Mouse (Mus musculus) embryonic facial prominence, embryonic 11.5 days (tissue): ENCODE measurements around the gene Ankrd55. TPM values are rescaled to one million over a fixed set of nuclear protein-coding genes. Genes with fewer than 3 reads are reported as not detected.

Source experiments
- ATAC-seq: fragments of 200-750 bp; cut with Nextera tagmentation; replicated peaks from 2 replicates; pipeline ENCODE4 v1.8.0; 2017; ENCODE audit warnings: low read depth; ENCODE audit not compliant: insufficient number of reproducible peaks, low FRiP score, low TSS enrichment
- DNase-seq: peaks from one replicate; pipeline ENCODE4 v3.0.0-alpha.2; 2015; ENCODE audit warnings: low spot score
- H3K27ac ChIP-seq: fragments of 300-500 bp; sonication (generic); replicated peaks from 2 replicates; pipeline ENCODE4 v1.5.1; 2014; ENCODE audit warnings: mild to moderate bottlenecking, low read depth, low read length, control low read depth
- H3K27me3 ChIP-seq: fragments of 300-500 bp; sonication (generic); 2 replicates; pipeline ENCODE4 v1.6.1; 2014; ENCODE audit warnings: mild to moderate bottlenecking, low read length, moderate library complexity, mixed read lengths; ENCODE audit not compliant: control insufficient read depth, insufficient read depth
- H3K36me3 ChIP-seq: fragments of 300-500 bp; sonication (generic); replicated peaks from 2 replicates; pipeline ENCODE4 v1.6.1; 2014; ENCODE audit warnings: low read depth, mild to moderate bottlenecking, low read length, moderate library complexity, mixed read lengths; ENCODE audit not compliant: control insufficient read depth, insufficient read depth
- H3K4me1 ChIP-seq: fragments of 300-500 bp; sonication (generic); 2 replicates; pipeline ENCODE4 v1.6.1; 2014; ENCODE audit warnings: low read length, mixed read lengths; ENCODE audit not compliant: control insufficient read depth, insufficient read depth
- H3K4me2 ChIP-seq: fragments of 300-500 bp; sonication (generic); 2 replicates; pipeline ENCODE4 v1.6.1; 2014; ENCODE audit warnings: low read depth, mild to moderate bottlenecking, control low read depth, low read length, moderate library complexity
- H3K4me3 ChIP-seq: fragments of 300-500 bp; sonication (generic); 2 replicates; pipeline ENCODE4 v1.5.1; 2014; ENCODE audit warnings: low read depth, low read length, control low read depth
- H3K9ac ChIP-seq: fragments of 300-500 bp; sonication (generic); replicated peaks from 2 replicates; pipeline ENCODE4 v1.6.1; 2014; ENCODE audit warnings: mild to moderate bottlenecking, control low read depth, low read length
- H3K9me3 ChIP-seq: fragments of 300-500 bp; sonication (generic); replicated peaks from 2 replicates; pipeline ENCODE4 v1.6.1; 2016; ENCODE audit warnings: mild to moderate bottlenecking, low read length, inconsistent platforms, mixed read lengths; ENCODE audit not compliant: control insufficient read depth
- WGBS: fragments of 180-500 bp; shearing (Covaris S2); extraction: QIAGEN DNeasy Blood & Tissue Kit; methylation state at CpG from one replicate; pipeline ENCODE4 v1.1.7; 2014; 5-methylcytosine and 5-hydroxymethylcytosine counted together
- polyA plus RNA-seq: library from polyadenylated mRNA; unstranded; fragments of >200 nt; fragmentation: Nextera tagmentation; extraction: Ambion mirVana; gene quantifications from 2 replicates; pipeline ENCODE4 v1.2.1, GENCODE M21; 2014

Gene Ankrd55
- polyA plus RNA-seq, 1 experiment from 2014 or later = 1.1 TPM

DNA sequence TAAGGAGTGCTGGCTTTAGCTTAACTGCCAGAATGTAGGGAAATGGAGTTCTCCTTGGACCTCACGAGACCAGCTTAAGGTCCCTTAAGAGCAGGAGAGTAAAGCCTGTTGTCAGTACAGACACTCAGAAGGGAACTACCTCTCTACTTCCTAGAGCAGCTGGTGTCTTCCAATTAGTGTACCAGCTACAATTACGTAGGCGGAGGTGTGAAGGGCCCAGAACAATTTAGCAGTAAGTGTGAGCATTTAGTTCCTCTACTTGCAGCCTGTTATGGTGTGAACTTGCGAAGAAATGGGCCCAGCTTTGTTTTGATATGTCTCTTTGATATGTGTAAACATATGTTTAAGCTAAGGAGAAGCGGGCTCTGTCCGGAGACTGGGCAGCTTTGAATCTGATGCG lies 10.0 kb upstream of the Ankrd55 start:
- no peak overlapping the region for H3K4me2 ChIP-seq
- H3K9me3 ChIP-seq = no peaks in the 10 kb centered on the region
- H3K27ac ChIP-seq = no peak overlapping the region
- H3K36me3 ChIP-seq = no peaks in the 10 kb centered on the region
- no peak overlapping the region for H3K9ac ChIP-seq
- ATAC-seq (no peak), DNase-seq (no peak)
- no peaks in the 10 kb centered on the region for H3K27me3 ChIP-seq
- H3K4me1 ChIP-seq = no peaks in the 10 kb centered on the region
- no peak overlapping the region for H3K4me3 ChIP-seq
- 72% methylated on average over 7 of the region's 7 CpGs for WGBS

DNA sequence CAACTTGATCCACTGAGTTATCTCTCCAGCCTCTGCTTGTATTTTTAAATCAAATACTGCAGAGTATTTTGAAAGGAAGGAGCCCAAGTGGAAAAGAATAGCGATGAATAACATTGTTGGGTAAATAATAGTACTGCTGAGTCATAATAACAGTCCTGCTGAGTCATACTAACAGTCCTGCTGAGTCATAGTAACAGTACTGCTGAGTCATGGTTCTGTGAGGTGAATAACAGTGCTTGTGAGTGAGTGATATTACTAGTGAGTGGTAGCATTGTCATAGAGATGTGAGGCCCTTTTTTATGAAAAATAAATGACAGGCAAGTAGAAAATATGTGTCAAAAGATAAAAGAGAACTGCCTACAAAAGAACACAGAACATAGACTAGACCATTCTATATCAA lies 1.1 kb upstream of the Ankrd55 start:
- no peaks in the 10 kb centered on the region for H3K36me3 ChIP-seq
- DNase-seq (no peak), ATAC-seq (no peak)
- H3K4me3 ChIP-seq = no peak overlapping the region
- WGBS = 83% methylated on average over 1 of the region's 1 CpGs
- no peaks in the 10 kb centered on the region for H3K27me3 ChIP-seq
- H3K4me1 ChIP-seq = no peaks in the 10 kb centered on the region
- H3K27ac ChIP-seq = no peak overlapping the region
- H3K9ac ChIP-seq = no peak overlapping the region
- no peak overlapping the region for H3K4me2 ChIP-seq
- no peaks in the 10 kb centered on the region for H3K9me3 ChIP-seq

DNA sequence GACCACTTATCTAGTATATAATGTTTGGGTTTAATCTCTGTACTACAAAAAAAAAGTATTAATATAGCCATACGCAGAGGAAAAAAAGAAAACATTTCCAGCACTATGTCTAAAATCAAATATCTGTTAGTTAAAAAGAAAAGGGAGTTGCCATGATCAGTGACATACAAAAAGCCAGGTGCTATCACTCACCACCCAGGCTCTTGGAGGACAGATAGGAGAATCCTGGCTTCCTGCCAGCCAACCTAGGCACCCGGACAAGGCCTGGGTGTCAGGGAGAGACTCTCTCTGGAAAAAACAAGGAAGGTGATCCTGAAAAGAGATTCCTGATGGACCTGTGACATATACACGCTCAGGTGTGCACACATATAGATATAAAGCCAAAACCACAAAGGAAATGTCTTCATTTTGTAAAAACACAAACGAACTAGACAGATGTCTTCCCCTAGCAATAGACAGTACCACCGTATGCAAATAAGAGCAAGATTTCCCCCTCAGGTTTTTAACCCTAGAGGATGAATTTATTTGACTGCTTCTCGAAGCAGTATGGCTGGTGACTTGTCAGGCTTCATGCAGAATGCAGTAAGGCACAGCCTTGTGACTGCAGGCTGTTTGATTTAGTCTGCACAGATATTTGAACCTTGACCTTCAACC lies 553 bp upstream of the Ankrd55 start:
- Histone ChIP-seq H3K4me3 (no peak overlapping the region), H3K9me3 (no peaks in the 10 kb centered on the region), H3K27me3 (no peaks in the 10 kb centered on the region), H3K4me2 (peak overlapping the region; percentile 11), H3K27ac (peak overlapping the region; percentile 8; the same call in 1 of the 2 replicates), H3K36me3 (no peaks in the 10 kb centered on the region), H3K4me1 (no peaks in the 10 kb centered on the region), H3K9ac (no peak overlapping the region)
- peak; percentile 52; the same call in 1 of the 2 replicates for ATAC-seq
- 65% methylated on average over 6 of the region's 6 CpGs for whole genome bisulfite sequencing
- no peak for DNase-seq

DNA sequence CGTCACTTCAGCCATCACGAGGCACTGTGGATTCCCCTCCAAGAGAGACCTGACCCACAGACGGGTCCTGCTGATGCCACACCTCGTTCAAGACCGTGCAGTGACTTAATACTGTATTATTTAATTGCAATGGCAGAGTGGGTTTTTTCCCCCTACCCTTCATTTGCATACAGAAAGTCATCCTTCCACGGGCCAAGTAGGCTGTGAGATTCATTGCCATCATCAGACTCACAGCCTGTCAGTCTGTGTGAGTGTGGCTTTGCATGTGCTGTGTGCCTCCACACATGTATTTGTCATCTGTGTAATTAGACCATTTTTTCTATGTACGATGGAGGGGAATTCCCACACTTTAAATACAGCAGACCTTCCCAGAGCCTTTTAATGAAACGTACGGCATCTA lies 1.1 kb downstream of the Ankrd55 start:
- WGBS = 82% methylated on average over 9 of the region's 9 CpGs
- H3K4me1 ChIP-seq = no peaks in the 10 kb centered on the region
- no peak overlapping the region for H3K4me2 ChIP-seq

DNA sequence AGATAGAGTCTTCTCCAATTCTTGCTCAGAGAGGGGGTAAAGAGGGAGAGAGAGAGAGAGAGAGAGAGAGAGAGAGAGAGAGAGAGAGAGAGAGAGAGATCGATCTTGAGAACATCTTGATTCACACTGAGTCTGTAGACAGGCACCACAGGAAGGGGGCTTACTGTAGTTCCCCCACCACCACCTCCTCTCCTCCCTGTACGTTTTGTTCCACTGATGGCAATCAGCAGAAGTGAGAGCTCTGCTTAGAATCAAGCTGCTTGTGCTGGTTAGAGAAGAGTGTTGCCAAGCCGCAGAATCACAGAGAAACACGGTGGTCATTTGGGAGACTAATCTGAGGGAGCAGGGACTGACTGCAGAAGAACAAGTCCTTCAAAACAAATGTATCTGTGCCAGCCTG lies 1.7 kb downstream of the Ankrd55 start:
- DNase-seq (no peak), ATAC-seq (no peak)
- Histone ChIP-seq H3K4me3 (no peak overlapping the region), H3K36me3 (no peaks in the 10 kb centered on the region), H3K27ac (no peak overlapping the region), H3K4me2 (no peak overlapping the region), H3K4me1 (no peaks in the 10 kb centered on the region), H3K9ac (no peak overlapping the region), H3K27me3 (no peaks in the 10 kb centered on the region), H3K9me3 (no peaks in the 10 kb centered on the region)
- 61% methylated on average over 4 of the region's 4 CpGs for WGBS

More for the DNA sequence above, 1.1 kb downstream of the Ankrd55 start:
- H3K36me3 ChIP-seq = no peaks in the 10 kb centered on the region
- no peak overlapping the region for H3K27ac ChIP-seq
- DNase-seq (no peak), ATAC-seq (no peak)
- no peaks in the 10 kb centered on the region for H3K27me3 ChIP-seq
- no peak overlapping the region for H3K9ac ChIP-seq
- no peaks in the 10 kb centered on the region for H3K9me3 ChIP-seq
- H3K4me3 ChIP-seq = no peak overlapping the region

DNA sequence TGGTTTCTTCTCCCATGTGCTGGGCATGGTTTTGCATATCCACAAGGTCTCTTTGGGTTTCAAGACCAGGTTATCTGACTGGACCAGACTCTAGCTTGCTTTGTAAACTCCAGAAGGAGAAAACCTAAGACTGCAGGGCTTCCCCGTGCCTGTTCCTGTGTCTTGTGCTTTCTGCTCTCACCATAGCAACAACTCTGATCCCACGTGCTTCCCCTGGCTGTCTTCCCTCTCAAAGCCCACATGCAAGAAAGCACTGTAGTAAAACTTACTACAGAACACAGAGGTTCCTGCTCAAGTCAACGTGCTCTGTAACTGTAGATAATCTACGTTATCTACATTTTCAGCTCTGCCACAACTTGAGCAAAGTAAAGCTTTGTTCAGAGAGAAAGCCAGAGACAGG lies 4.2 kb downstream of the Ankrd55 start:
- Histone ChIP-seq H3K27me3 (no peaks in the 10 kb centered on the region), H3K4me2 (no peak overlapping the region), H3K4me3 (no peak overlapping the region), H3K9ac (no peak overlapping the region), H3K27ac (no peak overlapping the region), H3K36me3 (no peaks in the 10 kb centered on the region), H3K4me1 (no peaks in the 10 kb centered on the region), H3K9me3 (no peaks in the 10 kb centered on the region)
- ATAC-seq = no peak
- WGBS = 71% methylated on average over 4 of the region's 4 CpGs
- DNase-seq = no peak

DNA sequence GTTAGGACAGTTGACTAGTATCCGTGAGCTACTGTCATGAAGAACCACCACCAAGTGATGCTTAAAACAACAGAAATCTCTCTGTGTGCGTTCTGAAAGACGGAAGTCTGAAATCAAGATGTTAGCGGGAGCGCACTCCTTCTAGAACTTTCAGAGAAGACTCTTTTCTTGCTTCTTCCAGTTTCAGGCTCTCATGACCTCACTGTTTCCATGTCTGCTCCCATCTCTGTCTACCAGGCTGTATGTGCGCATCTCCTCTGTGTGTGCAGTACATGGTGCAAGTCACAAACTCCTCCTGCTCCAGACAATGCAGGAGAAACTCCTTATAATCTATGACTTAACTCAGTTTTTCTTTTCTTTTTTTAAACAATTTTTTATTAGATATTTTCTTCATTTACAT lies 4.8 kb downstream of the Ankrd55 start:
- DNase-seq (no peak), ATAC-seq (no peak)
- H3K9ac ChIP-seq = no peak overlapping the region
- no peaks in the 10 kb centered on the region for H3K4me1 ChIP-seq
- no peaks in the 10 kb centered on the region for H3K9me3 ChIP-seq
- 94% methylated on average over 6 of the region's 6 CpGs for WGBS
- no peak overlapping the region for H3K4me2 ChIP-seq
- no peaks in the 10 kb centered on the region for H3K36me3 ChIP-seq
- no peak overlapping the region for H3K27ac ChIP-seq
- H3K4me3 ChIP-seq = no peak overlapping the region
- no peaks in the 10 kb centered on the region for H3K27me3 ChIP-seq

DNA sequence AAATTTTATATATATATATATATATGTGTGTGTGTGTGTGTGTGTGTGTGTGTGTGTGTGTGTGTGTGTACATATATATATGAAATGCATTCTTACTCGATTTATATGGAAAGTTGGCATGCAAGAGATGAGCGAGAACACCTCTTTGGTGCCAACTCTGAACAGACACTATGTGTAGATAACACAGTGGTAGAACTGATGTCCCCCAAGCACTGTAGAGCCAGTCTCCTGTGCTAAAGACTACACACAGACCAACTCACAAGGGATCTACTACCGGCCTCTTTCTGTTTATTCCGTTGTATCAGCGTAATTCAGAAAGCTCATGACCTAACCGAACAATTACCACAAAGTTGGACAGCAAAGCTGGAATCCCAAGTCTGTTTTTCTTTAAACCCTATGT lies 6.2 kb downstream of the Ankrd55 start:
- no peaks in the 10 kb centered on the region for H3K4me1 ChIP-seq
- ATAC-seq (no peak), DNase-seq (no peak)
- H3K27me3 ChIP-seq = no peaks in the 10 kb centered on the region
- H3K4me2 ChIP-seq = no peak overlapping the region
- WGBS = 87% methylated on average over 6 of the region's 6 CpGs
- no peaks in the 10 kb centered on the region for H3K36me3 ChIP-seq
- no peak overlapping the region for H3K27ac ChIP-seq
- no peak overlapping the region for H3K9ac ChIP-seq
- H3K9me3 ChIP-seq = no peaks in the 10 kb centered on the region
- no peak overlapping the region for H3K4me3 ChIP-seq
